Mouse (Mus musculus) liver, postnatal 0 days (tissue): ENCODE measurements around the gene Dppa2.

Experiments used
- CTCF ChIP-seq: sonication (generic); IDR thresholded peaks from 2 replicates; pipeline ENCODE4 v1.5.1; 2016; ENCODE audit warnings: antibody characterized with exemption, low read depth
- EP300 ChIP-seq: IDR thresholded peaks from 2 replicates; pipeline ENCODE4 v1.6.1; 2016; ENCODE audit warnings: antibody characterized with exemption, low read depth, mild to moderate bottlenecking

GRCm38 (mm10) chr16:48280883-48281282 is 22.8 kb upstream of the Dppa2 start:
- TF ChIP-seq EP300 (no peak), CTCF (no peak)
